In genomic region chr4:153133147-153133546, GRCm38 (mm10) we compare ENCODE assay signal across 20 mouse cellular contexts.
A peak's percentile ranks its signal among the peaks of the same experiment; 100 is the strongest.
DNase-seq lines count a peak whose midpoint lies in the region; ATAC-seq and TF ChIP-seq lines count a peak whose summit lies in the region.
"Had no signal": no experiment of that assay in that cellular context is flagged by ENCODE, and none has a peak within 500 bp of the region (broad histone marks: within the 10 kb centered on the region; RNA-seq: fewer than 3 reads in every experiment).

No protein-coding gene starts in this region.

- no peaks in the 10 kb centered on the region; the same call in 1 of the 2 replicates for H3K4me1 ChIP-seq in kidney, postnatal 0 days (replicated peaks; ENCODE audit: insufficient read depth, low read length)
- no peaks in the 10 kb centered on the region for H3K4me1 ChIP-seq in ES-E14 (ENCODE audit: control insufficient read depth in 2 of 2, insufficient read depth in 2 of 2, low read length in 2 of 2, poor library complexity in 1 of 2)
- 0 out of 2 replicates have a peak, but pooled peaks cover 7% of the 10 kb centered on the region for H3K4me1 ChIP-seq in neural tube, embryonic 14.5 days (ENCODE audit: control insufficient read depth, insufficient read depth, low read length)
- no peaks in the 10 kb centered on the region for H3K4me1 ChIP-seq in liver, embryonic 12.5 days
- H3K4me1 ChIP-seq: stomach, embryonic 15.5 days had no signal

- no peak overlapping the region for H3K27ac ChIP-seq in kidney, postnatal 0 days
- H3K27ac ChIP-seq in ES-E14 (ENCODE audit: insufficient read depth, low read depth, low read length, poor library complexity, severe bottlenecking): no peak overlapping the region
- no peak overlapping the region for H3K27ac ChIP-seq in neural tube, embryonic 14.5 days (ENCODE audit: low read depth, low read length)
- no peak overlapping the region for H3K27ac ChIP-seq in liver, embryonic 12.5 days
- H3K27ac ChIP-seq: heart, adult 2 months; left cerebral cortex, adult 2 months; limb, embryonic 13.5 days; macrophage; midbrain, embryonic 15.5 days; neural tube, embryonic 12.5 days; stomach, embryonic 15.5 days had no signal

- H3K4me3 ChIP-seq in kidney, postnatal 0 days (replicated peaks; ENCODE audit: low read depth, low read length): no peak overlapping the region
- H3K4me3 ChIP-seq in ES-E14 (ENCODE audit: insufficient read depth in 1 of 2, low read depth in 1 of 2, low read length in 2 of 2, poor library complexity in 1 of 2, severe bottlenecking in 1 of 2): no peak overlapping the region
- no peak overlapping the region for H3K4me3 ChIP-seq in neural tube, embryonic 14.5 days (ENCODE audit: low read depth, low read length)
- H3K4me3 ChIP-seq in liver, embryonic 12.5 days: no peak overlapping the region
- H3K4me3 ChIP-seq: erythroblast, embryonic 14.5 days; heart, adult 2 months; left cerebral cortex, adult 2 months; limb, embryonic 13.5 days; midbrain, embryonic 15.5 days; neural tube, embryonic 12.5 days; stomach, embryonic 15.5 days had no signal

- no peak overlapping the region for H3K9ac ChIP-seq in kidney, postnatal 0 days (ENCODE audit: low read depth, low read length)
- H3K9ac ChIP-seq in ES-E14 (ENCODE audit: insufficient read depth, low read depth, low read length, poor library complexity, severe bottlenecking): no peak overlapping the region
- no peak overlapping the region for H3K9ac ChIP-seq in neural tube, embryonic 14.5 days (replicated peaks; ENCODE audit: low read depth, low read length)
- no peak overlapping the region for H3K9ac ChIP-seq in liver, embryonic 12.5 days
- H3K9ac ChIP-seq: forebrain, postnatal 0 days; limb, embryonic 13.5 days; midbrain, embryonic 15.5 days; neural tube, embryonic 12.5 days; stomach, embryonic 15.5 days had no signal

- H3K27me3 ChIP-seq in kidney, postnatal 0 days (ENCODE audit: insufficient read depth, low read length): no peaks in the 10 kb centered on the region
- H3K27me3 ChIP-seq in neural tube, embryonic 14.5 days (ENCODE audit: control insufficient read depth, insufficient read depth, low read length): no peaks in the 10 kb centered on the region
- H3K27me3 ChIP-seq in liver, embryonic 12.5 days (replicated peaks): no peaks in the 10 kb centered on the region
- H3K27me3 ChIP-seq: limb, embryonic 13.5 days; midbrain, embryonic 15.5 days; neural tube, embryonic 12.5 days; stomach, embryonic 15.5 days had no signal

- no peaks in the 10 kb centered on the region for H3K9me3 ChIP-seq in kidney, postnatal 0 days (replicated peaks; ENCODE audit: low read length)
- no peaks in the 10 kb centered on the region for H3K9me3 ChIP-seq in ES-E14 (ENCODE audit: control insufficient read depth, insufficient read depth, low read depth, low read length)
- no peaks in the 10 kb centered on the region for H3K9me3 ChIP-seq in neural tube, embryonic 14.5 days (ENCODE audit: control insufficient read depth, low read length)
- H3K9me3 ChIP-seq in liver, embryonic 12.5 days (replicated peaks): peaks cover 47% of the 10 kb centered on the region
- H3K9me3 ChIP-seq: midbrain, embryonic 15.5 days; neural tube, embryonic 12.5 days; stomach, embryonic 15.5 days had no signal

- H3K4me2 ChIP-seq in kidney, postnatal 0 days (ENCODE audit: low read length): no peak overlapping the region
- H3K4me2 ChIP-seq in neural tube, embryonic 14.5 days (ENCODE audit: low read depth, low read length): no peak overlapping the region
- H3K4me2 ChIP-seq in liver, embryonic 12.5 days: no peak overlapping the region
- H3K4me2 ChIP-seq: limb, embryonic 13.5 days; midbrain, embryonic 15.5 days; neural tube, embryonic 12.5 days; stomach, embryonic 15.5 days had no signal

- ATAC-seq in kidney, postnatal 0 days (replicated peaks; ENCODE audit: low FRiP score, low read depth): no peak; the same call in 1 of the 2 replicates
- ATAC-seq in neural tube, embryonic 14.5 days (ENCODE audit: low read depth): peak; percentile 34; the same call in 1 of the 2 replicates
- ATAC-seq in liver, embryonic 12.5 days: no peak
- ATAC-seq: forebrain, postnatal 0 days; midbrain, embryonic 15.5 days had no signal

- DNase-seq in embryo, embryonic 10.5 days (ENCODE audit: low spot score): peak; percentile 10
- DNase-seq in embryo, embryonic 9.5 days (ENCODE audit: extremely low spot score): no peak
- peak; percentile 68 for DNase-seq in kidney, postnatal 0 days (ENCODE audit: low spot score)
- no peak for DNase-seq in kidney, postnatal 36 days
- no peak for DNase-seq in ES-E14 (ENCODE audit: low read depth, low spot score)
- no peak for DNase-seq in left cerebral cortex, adult 9 months (ENCODE audit: low spot score in 2 of 2)
- DNase-seq: cerebellum, adult 11-12 months; forebrain, postnatal 0 days; gastrocnemius, postnatal 10 days; heart, adult 2 months; spleen, adult 18-20 months had no signal

- 60% methylated on average over 13 of the region's 13 CpGs for WGBS in kidney, postnatal 0 days
- 35% methylated on average over 13 of the region's 13 CpGs for WGBS in neural tube, embryonic 14.5 days
- 76% methylated on average over 13 of the region's 13 CpGs for WGBS in liver, embryonic 12.5 days (ENCODE audit: insufficient replicate concordance)

- H3K36me3 ChIP-seq in kidney, postnatal 0 days (ENCODE audit: insufficient read depth, low read length): no peaks in the 10 kb centered on the region
- no peaks in the 10 kb centered on the region for H3K36me3 ChIP-seq in ES-E14 (ENCODE audit: control insufficient read depth, insufficient read depth, low read length, poor library complexity, severe bottlenecking)
- H3K36me3 ChIP-seq in neural tube, embryonic 14.5 days (ENCODE audit: control insufficient read depth, insufficient read depth, low read length): no peaks in the 10 kb centered on the region
- no peaks in the 10 kb centered on the region for H3K36me3 ChIP-seq in liver, embryonic 12.5 days
- H3K36me3 ChIP-seq: limb, embryonic 13.5 days; midbrain, embryonic 15.5 days; neural tube, embryonic 12.5 days; stomach, embryonic 15.5 days had no signal

- no peak for TF ChIP-seq CTCF in kidney, postnatal 0 days (IDR thresholded peaks at IDR 0.05; ENCODE audit: low read depth)

- in situ Hi-C loops in ES-E14 (cut with MboI; ENCODE audit: low sequenced_read_pairs in 2 of 2, unreplicated experiment in 2 of 2): no loop called here

TF ChIP-seq in ES-E14, 5 proteins besides CTCF, POLR2A, EP300 and RAD21:
- peak; percentile 90 for TF ChIP-seq MAFK (IDR thresholded peaks at IDR 0.05; ENCODE audit: insufficient read depth, low read depth, low read length)
- no peak for TF ChIP-seq ZNF384 (IDR thresholded peaks at IDR 0.05; ENCODE audit: low read depth, low read length)
- no peak for TF ChIP-seq HCFC1 (IDR thresholded peaks at IDR 0.05; ENCODE audit: borderline replicate concordance, insufficient read depth, low read length)

Comparison
In these comparisons a context has a peak if more than half of its experiments do, and no peak if none do; other contexts are left out.
1. DNase-seq: peak in embryo, embryonic 10.5 days (single experiment) and kidney, postnatal 0 days (single experiment); none in embryo, embryonic 9.5 days (single experiment), kidney, postnatal 36 days (0 of 2), ES-E14 (single experiment) and left cerebral cortex, adult 9 months (0 of 2).